Mouse (Mus musculus) mouse trophoblast stem cell (cell line): Measurements from ENCODE around the gene Cyp4v3.
"Not testable (repeated sequence)": the region's sequence is repeated elsewhere in the genome, so short reads cannot be mapped to it uniquely, and the experiment has no call there.

Experiments
- in situ Hi-C, 2 experiments: fragments of 300-500 bp; cut with MseI, MboI; formaldehyde crosslinking; loops; 2 replicates in 1 of 2; 3 replicates in 1 of 2; pipeline ENCODE4 v1.15.1; 2025

The Cyp4v3 gene

DNA sequence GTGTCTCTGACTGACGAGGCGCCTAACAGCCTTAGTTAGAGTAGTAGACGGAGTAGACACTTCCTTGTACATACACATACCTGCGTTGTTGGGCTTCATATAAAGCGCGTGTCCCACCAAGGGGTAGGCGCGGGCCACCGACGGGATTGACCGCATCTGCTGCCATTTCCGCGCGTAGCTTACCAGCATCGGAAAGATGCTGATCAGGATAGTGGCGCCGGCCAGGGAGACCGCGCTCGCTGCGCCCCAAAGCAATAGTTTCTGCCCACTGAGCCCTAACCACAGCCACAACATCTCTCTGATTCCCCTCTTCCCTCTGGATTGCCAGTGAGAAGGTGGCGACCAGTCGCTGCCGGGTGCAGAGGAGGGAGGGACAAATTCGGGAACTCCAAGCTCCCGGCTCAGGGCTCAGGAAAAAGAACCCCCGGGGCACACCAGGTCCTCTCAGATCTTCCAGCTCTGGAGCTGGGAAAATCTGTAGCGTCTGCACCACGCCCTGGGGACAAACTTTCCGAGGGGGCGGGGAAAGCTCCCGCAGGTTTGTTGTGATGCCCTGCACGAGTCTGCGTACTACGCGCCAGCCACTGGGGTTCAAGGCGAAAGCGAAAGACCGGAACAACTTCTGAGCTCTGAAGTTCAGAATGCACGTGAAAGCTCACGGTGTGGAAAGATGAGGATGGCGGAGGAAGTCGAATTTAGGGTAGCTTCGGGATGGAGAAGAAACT is at the start of gene Cyp4v3:
Gene Cyp4v3, minus strand, starts transcription at position 532 of the 725 bp plus-strand sequence.
- in situ Hi-C loops = no loop called here

DNA sequence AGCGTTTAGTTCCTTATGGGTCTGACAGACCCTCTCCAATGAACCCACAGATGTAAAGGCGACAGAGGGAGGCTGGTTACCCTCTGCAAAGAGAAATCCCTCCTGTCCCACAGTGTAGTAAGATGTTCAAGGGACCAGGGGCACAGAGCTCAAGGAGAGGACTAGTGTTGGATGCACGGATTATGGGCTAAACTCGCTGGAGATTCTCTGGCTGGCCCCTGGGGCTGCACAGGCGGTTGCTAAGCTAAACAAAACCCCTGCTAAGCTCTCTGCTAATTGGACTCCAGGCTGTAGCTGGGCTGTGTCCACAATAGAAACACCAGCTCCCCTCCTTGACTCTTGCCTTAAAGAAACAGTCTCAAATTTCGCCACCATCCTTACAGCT is 48.9 kb upstream of the Cyp4v3 start, which contains the start of gene Fam149a:
Gene Fam149a, minus strand, starts transcription at position 329 of the 385 bp plus-strand sequence.
- in situ Hi-C loops = no loop called here

DNA sequence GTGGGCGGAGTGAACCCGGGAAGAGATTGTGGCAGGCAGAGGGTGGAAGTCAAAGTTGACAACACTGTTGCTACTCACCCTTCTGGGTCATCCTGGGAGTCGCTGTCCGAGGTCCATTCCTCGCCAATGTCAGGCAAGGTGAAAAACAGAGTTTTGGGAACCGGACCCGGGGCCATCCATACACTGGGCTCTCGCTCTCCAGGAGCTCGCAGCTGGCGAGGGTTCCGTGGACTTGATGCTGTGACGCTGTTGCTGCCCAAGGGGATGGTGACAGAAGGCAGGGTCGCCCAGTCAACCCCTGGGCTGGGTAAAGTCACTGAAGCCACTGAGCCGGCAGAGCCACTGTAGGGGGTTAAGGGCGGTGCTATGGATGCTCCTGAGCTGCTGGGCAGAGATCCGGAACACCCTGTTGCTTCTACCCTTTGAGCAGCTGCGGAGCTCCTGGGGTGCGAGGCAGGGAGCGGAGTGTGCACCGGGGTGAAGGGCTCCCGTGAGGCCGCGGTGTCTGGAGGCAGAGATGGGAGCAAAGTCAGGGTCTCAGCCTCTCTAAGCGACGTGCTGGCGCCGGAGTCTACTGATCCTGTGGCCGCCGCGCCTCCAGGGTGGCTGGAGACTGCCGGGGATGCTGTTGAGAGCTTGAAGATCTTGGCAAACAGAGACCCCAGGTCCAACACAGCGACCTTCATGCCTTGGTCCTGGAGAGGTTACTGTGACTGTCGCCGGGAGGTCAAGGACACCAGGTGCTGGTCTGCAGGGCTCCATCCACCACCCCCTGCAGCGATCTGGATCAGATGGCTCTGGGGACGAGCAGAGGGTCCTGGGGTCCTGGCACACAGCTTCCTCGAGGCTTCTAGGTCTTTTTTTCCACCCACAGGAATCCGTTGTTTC is 48.3 kb upstream of the Cyp4v3 start:
- in situ Hi-C loops = no loop called here

DNA sequence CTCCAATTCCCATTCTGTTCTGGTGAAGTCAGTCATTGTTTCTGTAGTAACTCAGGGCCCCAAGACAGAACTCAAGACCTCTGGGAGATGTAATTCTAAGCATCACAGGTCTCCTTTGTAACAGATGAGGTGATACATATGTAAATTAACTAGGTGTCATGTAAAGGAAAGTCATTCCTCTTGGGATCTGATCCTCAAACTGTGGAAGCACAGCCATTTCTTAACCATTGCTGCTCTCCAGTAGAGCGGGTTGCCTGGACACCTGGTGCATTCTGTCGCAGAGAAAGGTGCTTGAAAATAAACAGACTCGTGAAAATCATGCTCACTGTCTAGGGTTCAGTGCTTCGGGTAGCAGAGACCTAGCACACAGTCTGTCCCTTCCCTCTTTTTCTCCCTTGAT is 47.6 kb upstream of the Cyp4v3 start:
- in situ Hi-C loops = no loop called here

DNA sequence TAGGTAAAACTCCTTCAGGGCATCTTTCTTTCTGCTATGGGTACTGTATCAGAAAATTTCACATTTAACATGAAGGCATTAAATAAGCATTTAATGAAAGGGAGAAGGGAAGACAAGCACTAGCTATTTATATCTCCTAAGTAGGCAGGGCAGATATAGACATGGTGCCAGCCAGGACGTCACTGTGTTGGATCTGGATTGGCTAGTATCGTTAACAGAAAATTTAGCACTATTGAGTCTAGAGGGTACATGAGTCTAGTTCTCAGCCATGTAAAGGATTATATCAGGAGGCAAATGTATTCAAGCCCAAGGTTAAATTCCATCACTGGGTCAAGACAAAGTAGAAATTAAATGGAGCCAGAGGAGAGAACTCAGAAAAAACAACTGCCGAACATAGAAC is 41.1 kb upstream of the Cyp4v3 start:
- in situ Hi-C loops = no loop called here

DNA sequence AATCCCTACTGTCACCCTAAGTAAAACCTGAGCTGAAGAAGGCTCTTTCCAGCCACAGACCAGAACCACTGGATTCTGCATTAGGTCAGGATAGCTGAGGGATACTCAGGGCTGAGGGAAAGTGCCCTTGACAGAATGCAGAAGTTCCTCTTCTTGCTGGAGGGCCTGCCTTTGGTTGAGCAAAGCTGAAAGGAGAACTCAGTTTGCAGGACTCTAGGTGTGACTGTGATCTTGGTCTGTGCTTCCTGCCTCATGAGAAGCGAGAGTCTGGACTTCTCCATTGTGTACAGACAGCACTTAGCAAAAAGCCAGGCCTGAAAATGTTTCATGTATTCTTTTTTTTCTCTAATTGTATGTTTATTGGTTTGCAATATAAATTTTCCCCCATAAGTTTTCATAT is 34.1 kb upstream of the Cyp4v3 start:
- in situ Hi-C loops = no loop called here

DNA sequence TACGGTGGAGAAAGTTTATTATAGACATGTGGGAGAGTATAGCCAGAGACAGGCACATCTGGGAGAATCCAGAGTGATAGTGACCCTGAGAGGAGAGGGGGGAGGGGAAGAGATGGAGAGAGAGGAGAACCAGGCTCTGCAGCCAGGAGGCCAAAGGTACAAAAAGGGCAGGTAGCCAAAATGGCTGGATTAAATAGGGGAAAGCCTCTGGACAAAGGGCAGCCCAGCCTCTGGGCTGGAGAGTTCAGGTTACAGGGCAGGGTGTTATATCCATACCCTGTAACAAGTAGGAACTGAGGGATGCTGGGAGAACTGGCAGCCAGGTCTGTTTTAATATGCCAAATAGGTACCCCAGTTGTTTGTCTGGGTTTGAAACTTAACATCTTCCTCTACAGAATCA is 30.2 kb upstream of the Cyp4v3 start:
- in situ Hi-C loops = no loop called here

DNA sequence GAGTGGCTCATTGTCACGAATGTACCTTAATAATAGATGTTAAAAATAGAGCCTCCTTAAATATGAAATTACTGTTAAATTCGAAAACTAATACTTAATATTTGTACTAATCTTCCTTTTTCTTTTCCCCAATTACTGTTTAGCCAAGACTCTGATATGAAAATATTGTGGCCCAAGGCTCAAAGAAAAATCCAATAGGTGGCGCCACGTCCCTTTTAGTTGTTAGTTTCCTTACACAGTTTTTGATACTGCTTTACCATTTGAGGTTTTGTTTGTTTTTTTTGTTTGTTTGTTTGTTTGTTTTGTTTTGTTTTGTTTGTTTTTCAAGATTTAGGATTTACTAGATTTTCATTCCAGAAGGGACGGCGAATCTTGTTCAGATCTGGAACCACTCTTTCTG is 29.3 kb upstream of the Cyp4v3 start:
- in situ Hi-C loops = no loop called here

DNA sequence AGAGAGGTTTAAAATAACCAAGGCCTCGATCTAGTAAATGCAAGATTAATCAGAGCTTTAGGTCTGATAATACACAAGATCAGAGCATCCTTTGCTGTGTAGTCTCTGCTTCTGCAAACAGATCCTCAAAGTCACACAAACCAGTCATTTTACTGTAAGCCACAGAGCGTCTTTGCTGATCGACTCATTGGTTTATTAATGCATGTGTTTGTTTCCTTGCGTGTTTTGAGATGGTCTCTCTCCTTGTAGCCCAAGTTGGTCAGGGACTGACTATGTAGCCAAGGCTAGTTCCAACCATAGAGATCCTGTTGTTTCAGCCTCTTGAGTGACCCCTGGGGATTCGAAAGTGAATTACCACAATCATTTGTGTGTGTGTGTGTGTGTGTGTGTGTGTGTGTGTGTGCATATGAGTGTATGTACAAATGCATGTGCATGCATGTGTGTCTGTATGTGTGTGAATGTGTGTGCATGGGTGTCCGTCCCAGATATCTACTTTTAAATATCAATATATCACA is 26.1 kb upstream of the Cyp4v3 start:
- in situ Hi-C loops = no loop called here

DNA sequence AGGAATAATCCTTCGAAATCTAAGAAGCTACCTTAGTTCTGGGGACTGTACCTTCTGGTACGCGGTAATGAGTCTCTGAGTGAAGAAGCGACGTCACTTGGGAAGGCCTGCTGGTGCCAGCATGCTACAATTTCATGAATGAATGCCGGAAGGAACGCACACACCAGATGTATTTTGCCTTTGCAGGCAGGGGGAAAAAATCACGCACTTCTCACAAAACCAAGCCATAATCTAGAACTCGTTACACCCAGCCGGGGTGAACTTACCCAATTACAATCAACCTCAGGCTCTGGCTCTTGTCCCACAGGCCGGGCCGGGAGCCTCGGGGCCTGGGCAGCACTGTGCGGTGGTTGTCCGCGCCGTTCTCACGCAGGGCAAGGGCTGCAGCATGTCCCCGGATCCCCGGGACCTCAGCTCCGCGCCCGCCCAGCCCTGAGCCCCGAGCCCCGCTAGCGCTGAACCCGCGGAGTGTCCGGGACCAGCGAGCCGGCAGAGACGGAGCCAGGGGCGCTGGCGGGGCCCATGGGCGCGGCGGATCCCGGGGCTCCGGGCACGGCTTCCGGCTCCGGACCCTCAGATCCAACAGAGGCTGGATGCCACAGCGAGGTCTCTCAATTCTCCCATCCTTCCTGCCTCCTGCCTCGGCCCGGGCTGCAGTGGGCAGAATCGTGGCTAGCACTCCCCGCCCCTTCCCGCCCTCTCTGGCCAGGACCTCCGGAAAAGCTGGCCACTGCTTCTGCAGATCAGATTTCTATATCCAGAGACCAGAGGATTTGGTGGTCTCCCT is 25.3 kb upstream of the Cyp4v3 start:
- in situ Hi-C loops = no loop called here

DNA sequence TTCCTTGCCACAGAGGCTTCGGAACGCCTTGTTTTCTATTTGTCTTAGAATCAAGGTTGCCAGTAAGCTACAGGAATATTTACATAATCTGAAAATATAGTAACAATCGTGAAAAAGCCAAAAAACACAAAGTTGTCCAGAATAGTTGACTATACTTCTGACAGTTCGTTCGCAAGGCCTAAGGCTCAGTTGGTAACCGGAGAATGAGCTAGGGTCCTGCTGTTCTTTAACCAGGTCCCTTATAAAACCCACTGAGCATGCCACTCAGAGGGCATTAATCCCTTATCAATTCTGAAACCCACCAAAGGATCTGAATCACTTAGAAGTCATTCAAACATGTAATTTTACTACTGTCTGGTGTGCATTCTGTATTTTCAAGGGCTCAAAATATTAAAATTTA is 22.8 kb upstream of the Cyp4v3 start:
- in situ Hi-C loops = no loop called here

DNA sequence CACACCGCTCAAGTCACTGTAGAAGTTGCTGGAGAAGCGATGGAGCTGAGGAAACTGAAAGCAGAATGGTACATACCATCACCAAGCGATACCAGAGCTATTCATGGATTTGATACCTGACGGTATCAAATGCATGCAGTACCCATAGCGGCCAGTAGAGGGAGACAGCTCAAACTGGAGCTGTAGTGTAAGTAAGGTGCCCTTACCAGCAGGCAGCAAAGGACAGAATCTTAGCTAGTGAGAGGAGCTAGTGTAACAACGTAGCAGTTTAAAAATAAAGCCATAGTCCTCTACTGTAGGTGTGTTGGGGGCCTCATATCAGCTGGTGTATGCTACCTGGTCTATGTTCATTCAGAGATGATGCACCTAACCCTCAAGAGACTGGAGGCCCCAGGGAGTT is 12.0 kb upstream of the Cyp4v3 start:
- in situ Hi-C loops = no loop called here

DNA sequence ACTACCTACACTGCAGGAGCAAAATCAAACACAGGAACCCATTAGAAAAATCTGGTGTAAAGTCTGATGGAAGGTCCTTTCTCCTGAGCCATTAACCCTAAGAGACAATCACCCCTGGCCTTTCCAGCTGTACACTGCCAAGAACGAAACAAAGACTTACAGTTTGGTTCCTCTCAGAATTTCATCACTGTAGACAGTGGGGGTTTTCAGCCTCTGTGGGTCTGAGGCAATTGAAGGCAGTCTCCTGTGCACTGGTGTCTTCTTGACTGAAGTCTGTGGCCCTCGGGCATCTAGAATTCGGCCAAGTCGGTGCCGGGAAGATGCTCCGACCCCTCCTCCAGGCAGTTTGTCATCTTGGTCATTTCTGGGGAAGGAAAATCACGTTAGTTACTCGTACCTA is 11.3 kb upstream of the Cyp4v3 start:
- in situ Hi-C loops = no loop called here

DNA sequence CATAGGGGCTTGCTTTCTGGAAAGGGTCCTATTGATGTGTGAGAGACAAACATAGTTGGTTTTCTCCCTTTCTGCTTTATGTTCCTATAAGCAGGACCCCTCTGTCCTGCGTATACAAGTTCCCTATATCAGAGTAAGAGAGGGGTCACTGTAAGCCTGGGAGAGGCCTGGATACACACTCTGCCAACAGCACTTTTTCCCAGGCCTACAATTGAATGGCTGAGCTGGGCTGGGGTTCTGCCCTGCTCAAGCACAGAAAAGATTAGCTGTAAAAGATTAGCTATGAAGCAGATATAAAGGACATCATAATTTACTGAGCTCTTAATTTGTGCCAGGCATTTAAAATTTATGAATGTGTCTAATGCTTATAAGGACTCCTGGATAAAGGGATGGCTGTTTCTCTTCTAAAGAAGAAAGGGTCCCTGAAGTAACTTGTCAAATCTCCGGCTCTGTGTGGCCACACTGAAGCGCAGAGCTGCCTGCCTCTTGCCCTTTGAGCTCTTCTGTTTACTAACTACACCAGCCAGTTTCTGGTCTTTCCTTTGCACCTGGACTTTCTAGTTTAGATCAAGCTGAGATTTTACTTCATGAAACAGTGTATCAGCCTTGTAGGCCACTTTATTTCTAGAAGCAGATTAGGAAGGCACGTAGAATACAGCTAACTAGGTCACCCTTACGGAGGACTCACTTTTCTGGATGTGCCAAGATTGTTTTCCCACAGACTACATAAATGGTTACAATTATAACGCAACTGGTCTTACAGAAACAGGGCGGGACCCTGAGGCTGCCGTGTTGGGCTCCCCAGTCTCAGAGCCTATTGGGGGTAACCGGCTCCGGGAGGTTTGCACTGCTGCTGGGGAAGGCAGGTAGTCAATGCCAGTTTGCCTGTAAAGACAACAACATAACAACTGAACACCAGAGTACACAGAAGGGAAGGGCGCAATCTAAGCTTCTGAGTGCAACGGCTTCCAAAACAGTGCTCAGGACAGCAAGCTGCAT is 8.9 kb upstream of the Cyp4v3 start:
- in situ Hi-C loops = no loop called here

DNA sequence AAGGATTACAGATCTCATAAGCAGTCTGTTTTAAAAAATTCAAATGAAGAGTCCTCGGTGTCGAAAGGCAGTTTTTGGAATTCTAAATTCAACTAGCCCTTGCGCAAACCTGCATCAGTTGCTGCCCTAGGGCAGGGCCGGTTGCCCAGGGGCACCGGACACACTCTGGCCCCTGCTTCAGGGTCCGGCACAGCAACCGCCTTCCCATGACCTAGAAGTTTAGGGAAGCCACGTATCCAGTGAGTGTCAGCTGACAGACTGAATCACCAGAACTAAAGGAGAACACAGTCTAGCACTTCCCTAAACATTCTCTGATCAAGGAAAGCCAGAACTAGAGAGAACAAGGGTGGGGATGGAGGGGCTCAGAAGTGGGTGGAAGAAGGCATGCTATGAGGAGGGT is 477 bp upstream of the Cyp4v3 start:
- in situ Hi-C loops = no loop called here

DNA sequence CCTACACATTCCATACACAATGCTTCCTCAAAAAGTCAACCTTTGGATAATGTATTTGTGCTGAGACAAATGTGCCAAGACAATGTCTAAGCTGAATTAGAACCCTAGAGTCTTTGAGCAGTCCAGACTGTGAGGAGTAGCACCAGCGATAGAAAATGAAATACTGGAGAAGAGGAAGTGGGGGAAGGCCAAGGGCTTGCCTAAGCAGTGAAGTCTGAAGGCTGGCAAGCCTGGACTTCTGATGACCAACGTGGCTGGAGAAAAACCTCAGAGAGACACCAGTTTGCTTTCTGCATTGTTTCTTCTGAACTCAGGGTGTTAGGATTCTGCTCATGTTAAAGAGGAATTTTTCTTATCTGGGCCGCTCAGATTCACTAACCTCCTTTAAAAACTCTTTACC is 2.2 kb downstream of the Cyp4v3 start:
- in situ Hi-C loops = no loop called here

DNA sequence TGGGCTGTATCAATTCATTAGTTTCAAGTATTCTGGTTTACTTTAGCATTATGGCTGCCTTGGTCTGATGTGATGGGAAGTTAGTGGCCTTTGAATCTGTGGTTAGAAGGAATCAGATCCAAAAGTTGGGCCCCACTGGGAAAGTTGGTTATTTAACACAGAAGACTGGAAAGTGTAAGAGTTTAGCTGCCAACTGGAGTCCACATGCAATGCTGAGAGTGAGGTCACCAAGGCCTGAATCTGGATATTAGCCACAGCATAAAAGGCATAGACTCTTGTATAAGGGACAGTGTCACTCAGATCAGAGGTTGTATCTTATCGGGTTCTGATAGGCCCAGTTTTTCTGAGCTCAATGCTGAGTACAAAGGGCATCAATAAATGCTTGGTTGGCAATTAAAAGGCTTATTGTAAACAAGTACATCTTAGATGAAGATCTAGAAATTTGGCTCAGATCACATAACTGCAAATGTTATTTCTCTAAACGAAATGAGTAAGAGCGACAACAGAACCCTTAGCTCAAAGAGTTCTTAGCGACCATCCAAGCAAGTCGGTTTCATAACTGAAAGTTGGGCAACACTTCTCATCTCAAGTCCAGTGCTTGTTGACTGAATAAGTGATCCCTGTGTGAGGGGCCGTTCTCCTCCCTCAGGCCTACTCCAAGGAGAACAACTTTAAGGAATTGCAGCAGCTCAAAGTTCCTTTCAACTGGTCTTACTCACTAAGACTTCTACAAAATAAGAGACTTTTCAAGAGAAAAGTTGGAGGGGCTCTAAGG is 3.6 kb downstream of the Cyp4v3 start:
- in situ Hi-C loops = no loop called here

DNA sequence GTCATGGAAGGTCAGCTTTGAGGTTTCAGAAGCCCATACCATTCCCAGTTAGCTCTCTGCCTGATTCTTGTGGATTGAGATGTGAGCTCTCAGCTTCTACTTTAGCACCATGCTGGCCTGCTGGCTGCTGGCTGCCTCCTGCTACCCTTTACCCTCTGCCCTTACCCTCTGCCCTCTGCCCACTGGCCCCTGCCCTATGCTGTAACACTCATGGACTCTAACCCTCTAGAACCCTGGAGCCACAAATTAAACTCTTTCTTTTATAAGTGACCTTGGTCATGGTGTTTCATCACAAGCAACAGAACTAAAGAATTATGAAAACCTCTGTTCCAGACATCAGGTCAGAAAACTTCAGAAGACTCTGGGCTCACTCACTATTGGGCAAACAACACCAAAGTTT is 5.9 kb downstream of the Cyp4v3 start:
- in situ Hi-C loops = not testable (repeated sequence)

DNA sequence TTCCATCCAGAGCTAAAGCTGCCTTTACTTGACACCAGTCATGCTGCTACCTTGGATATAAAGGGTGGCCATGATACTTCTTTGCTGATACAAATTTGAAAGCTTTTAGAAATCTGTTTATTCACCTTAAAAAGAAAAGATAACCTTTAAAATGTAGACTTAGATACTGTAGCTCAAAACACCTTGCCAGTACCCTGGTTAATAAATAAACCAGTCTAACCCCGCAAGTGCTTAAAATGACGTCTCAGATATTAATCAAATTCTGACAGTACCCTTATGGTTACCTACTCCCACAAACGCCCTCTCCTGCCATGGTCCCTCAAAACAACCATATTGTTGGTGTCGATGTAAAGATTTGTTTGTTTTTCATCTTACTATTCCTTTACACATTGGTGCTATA is 8.9 kb downstream of the Cyp4v3 start:
- in situ Hi-C loops = no loop called here

DNA sequence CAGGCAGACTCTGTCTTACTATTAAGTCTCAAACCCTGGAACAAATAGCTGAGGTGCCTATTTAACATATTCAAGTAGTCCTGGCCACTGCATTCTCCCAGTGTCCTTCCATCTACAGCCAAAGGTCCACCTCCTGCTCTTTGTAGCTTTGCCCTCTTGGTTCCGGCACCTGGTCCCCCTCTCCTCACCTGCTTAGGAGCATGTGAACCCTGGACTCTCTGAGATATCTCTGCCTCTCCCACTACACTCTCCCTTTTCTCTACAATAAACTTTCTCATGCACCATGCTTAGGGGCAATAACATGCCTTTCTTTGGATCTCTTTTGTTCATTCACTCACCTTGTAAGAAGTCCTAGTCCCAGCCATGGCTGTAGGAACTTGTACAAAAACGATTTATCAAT is 11.7 kb downstream of the Cyp4v3 start:
- in situ Hi-C loops = no loop called here
